Mouse (Mus musculus) lung, postnatal 10 days (tissue): ENCODE measurements around the gene Cfap43.

Experiments
- DNase-seq: peaks from one replicate; pipeline ENCODE4 v3.0.0; 2021

The Cfap43 gene

DNA sequence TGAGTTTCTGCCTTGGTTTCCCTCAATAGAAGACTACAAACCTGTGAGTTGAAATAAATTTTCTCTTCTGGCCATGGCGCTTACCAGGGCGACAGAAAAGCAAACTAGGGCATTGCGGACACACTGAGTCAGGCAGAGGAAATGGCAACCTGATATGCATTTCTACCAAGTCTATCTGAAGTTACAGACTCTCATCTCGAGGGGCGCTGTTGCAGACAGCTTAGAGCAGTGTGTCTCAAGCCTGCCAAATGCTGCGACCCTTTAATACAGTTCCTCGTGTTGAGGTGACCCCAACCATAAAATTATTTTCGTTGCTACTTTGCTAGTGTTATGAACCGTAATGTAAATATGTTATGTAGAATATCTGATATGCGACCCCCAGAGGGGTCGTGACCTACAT, 138.1 kb downstream of the Cfap43 start:
- DNase-seq: no peak

DNA sequence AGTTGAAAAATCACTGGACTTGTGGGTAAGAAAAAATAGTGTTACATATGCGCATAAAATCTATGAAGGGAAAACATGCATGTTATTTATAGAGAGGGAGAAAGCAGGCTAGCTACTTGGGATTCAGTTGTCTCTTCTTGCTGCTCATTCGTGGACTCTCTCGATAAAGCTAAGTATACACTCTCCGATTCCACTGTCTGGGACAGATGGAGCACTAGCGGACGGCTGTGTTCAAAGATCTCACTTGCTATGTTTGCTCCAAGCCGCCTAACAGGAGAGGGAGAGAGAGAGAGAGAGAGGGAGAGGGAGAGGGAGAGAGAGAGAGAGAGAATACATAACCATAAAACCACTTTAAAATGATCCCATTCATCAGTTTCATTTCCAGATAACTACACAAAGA, 138.9 kb downstream of the Cfap43 start:
- no peak for DNase-seq

DNA sequence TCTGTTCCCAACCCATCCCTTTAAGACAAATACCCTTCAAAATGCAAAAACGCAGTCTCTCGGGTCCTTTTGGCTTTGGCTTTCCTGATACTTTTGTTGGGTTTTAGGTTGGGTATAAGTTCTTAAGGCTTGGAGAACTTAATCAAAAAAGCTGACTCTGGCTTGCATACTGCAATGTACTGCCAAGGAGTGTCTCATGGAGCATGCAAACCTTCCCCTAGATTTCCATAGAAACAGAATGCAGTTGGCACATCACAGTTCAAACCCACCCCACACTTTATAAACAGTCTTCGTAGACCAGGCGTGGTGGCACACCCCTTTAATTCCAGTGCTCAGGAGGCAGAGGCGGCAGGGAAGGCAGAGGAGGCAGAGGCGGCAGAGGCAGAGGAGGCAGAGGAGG, 141.2 kb downstream of the Cfap43 start:
- DNase-seq: no peak

DNA sequence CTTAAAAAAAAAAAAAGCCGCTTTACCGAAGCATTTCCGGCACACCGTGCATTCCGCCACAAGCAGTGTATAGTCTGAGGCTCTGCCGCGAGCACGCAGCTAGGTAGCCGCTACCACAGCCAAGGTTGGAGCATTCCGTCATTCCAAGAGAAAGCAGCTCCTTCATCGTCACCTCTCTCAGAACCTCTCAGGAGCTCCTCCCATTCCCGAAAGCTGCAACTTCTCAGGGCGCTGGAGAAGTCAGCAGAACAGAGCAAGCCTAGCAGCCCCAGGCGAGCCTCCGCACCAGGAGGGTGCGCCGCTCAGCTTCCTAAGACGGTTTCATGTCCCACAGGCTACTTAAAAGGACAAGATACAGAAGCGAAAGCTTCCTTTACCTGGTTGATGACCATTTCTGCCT, 163.5 kb downstream of the Cfap43 start:
- DNase-seq: peak; percentile 58

DNA sequence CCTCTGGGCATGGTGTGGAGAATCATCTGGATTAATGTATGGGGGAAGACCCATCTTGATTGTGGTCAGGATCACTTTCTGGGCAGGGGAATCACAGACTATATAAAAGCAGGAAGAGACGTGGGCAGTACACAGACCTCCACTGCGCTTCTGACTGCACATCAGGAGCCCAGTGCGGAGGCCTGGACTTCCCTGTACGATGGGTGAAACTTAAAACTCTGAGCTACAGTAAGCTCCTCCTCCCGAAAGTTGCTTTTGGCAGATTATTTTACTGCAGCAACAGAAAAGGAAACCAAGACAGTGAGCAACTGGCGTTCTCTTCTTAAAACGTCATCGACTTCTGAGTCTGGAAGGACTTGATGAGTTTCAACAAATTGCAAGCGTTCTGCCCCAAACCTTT, 164.2 kb downstream of the Cfap43 start:
- peak; percentile 8 for DNase-seq

DNA sequence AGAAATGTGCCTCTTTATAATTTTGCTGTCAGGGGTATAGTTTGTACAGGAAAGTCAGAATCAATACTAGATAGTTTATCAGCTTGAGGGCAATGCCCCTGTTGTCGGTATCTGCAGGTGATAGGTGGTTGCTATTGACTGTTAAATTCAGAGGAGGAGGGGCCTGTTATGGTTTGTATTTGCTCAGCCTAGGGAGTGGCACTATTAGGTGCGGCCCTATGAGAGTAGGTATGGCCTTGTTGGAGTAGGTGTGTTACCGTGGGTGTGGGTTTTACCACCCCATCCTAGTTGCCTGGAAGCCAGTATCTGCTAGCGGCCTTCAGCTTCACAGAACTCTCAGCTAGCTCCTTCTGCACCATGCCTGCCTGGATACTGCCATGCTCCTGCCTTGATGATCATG, 165.2 kb downstream of the Cfap43 start:
- DNase-seq: no peak

DNA sequence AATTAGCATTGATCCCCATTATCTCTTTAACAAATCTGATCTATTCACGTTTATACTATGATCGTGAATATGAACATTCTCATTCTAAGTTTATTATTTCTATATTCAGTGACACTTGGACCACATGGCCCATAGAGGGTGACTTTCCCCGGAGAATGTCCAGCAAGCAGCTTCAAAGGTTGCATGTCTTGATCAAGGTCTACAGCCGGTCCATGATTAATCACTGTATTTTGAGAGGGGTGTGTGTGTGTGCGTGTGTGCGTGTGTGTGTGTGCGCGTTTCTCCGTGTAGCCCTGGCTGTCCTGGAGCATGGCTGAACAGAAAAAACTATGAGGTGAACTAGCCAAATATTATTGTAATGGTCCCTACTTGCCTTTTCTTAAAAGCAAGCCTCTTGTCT, 166.6 kb downstream of the Cfap43 start:
- no peak for DNase-seq

DNA sequence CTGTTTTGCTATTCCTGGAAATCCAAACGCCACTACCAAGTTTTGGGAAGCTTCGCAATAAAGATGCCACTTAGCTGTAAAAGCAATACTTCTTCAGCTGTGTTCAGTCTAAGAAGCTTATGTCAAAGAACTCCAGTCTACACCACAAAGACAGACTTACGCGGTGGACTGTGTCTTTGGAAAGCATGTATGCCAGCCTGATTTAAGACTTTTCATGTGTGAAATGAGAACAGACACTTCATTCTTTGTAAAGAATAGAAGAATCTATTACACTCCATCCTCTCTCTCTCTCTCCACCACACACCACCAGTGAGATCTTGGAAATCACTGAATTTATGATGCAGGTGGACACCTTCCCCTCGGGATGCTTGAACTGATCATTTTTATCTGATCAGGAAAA, 168.7 kb downstream of the Cfap43 start:
- DNase-seq: no peak

DNA sequence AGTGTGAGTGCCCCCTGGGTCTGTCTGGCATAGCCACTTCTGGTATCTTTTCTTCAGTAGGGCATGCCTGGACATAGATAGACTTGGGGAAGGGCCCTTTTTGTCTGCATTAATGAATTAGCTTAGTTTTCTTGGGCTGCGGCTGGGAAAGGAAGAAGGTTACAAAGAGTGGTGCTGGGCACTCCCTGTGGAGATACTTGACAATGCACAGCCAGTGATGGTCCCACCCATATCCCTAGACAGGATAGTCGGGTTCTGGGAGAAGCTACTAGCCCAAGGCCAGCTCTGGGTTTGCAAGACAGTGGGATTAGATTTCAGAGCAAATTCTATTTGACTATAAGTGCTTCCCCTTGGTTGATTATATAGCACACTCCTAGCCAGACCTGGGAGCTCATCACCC, 170.1 kb downstream of the Cfap43 start:
- DNase-seq: no peak

DNA sequence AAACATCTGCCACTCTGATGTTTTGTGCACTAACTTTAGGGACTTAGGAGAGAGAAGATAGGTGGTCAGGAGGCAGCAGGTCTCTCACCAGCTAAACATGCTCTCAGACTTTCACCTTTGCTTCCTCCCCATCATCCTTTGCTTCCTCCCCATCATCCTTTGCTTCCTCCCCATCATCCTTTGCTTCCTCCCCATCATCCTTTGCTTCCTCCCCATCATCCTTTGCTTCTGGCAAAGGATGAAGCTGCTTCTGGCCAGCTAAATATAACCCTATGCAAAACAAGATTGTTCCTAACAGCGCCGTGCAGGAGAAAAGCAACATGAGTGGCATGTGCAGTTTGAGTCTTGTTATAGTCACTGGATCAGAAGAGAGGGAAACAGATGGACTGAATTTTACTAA, 172.0 kb downstream of the Cfap43 start:
- DNase-seq: no peak

DNA sequence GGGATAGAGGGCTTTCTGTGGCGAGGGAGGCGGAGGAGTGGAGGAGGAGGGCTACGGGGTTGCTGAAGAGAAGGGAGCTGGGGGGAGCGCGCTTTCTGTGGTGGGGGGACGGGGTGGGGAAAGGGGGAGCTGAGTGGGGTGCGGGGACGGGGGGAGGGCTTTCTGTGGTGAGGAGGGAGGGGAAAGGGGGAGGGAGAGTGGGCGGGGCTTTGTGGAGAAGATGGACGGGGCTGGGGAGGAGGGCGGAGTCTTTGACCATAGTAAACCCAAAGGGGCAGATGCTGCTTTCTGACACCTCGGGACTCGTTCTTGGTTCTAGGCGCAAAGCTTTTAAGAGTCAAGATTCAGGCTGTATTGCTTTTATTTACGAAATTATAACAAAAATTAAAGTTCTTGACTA, 187.2 kb downstream of the Cfap43 start:
- peak; percentile 75 for DNase-seq

DNA sequence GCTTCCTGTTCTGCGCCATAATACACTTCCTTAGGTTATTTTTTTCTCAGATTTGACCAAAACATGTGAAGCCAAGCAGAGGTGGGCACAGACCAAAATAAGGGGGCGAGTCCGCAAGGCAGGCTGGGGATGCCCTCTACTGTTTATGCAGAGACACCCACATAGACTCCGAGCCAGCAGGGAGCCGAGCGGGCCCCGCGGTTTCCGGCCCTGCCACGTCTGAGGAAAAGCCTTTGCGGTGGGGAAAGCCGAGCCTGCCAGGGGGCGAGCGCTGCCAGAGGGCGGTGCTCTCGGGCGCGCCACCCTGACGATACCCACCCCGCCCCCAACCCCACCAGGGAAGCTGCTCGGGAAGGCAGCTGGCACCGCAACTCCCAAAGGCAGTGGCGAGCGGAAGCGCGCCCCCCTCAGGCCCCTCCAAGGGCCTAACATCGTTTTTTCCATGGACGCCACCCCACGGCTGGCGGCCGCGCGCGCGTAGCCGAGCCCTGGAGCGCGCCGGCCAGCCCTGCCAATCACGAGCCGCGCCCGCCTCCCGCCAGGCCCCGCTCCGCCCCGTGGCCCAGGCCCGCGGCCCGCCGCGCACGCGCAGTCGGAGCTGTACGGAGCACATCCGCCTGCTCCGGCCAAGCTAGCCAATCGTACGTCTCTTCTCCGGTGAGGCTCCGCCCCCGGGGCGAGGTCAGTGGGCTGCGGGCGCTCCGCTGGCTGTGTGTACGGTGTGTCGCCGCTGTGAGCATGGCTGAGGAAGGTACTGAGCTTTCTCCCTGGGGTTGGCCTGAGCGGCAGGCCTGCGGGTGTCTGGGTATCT, 187.8 kb downstream of the Cfap43 start, which contains the start of gene Sfr1:
TSS of gene Sfr1 (plus strand) at position 612 of the 811 bp plus-strand sequence.
- DNase-seq: peak; percentile 99

DNA sequence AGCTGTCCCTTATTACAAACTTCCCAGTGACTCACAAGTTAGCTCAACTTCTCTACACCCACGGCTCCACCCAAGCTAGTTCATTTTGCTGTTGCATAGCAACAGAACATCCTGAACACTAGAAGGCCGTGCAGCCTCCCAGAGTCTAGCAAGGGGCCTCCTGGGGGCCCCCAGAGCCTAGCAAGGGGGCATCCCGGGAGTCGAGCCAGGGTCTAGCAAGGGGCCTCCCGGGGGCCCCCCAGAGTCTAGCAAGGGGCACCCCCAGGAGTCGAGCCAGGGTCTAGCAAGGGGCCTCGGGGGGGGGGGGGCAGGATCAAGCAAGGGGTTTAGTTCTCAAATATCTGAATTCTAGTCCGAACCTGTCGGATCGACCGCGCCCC, 188.4 kb downstream of the Cfap43 start:
- peak; percentile 79 for DNase-seq

DNA sequence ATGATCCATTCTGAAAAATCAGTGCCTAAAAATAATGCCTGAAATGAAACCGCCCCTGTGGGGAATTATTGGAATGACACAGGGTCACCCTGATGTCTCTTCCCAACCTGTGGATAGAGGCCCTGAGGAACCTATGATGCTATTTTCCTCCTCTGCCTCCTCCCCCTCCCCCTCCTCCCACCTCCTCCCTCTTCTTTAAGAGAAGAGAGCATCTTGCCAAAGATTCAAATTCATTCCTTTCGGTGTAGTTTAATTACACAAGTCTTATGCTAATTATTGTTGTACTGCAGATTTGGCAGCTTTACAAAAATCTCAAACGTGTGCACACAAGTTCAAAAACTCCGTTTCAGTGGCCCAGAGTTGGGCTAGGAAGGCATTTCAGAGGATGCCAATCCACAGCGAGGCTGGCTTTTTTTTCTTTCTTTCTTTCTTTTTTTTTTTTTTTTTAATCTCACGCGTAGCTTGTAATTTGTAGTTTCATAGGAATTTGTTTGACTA, 193.4 kb downstream of the Cfap43 start:
- no peak for DNase-seq

DNA sequence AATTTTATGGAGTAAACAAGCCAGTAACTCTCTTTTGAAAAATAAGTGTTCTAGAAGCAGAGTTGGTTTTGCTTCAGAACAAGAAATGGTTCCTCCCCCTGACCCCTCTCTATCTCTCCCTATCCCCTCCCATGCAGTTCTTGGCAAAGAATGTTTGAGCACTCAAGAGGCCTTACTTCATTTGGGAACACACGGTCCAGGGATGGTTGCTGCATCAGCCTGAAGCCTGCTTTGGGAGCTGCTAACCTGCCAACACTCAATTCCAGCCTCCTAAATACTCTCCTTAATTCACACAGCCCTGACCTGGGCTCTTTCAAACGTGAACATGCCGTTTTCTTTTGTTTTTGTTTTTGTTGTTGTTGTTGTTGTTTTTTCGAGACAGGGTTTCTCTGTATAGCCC, 194.2 kb downstream of the Cfap43 start:
- DNase-seq: no peak

DNA sequence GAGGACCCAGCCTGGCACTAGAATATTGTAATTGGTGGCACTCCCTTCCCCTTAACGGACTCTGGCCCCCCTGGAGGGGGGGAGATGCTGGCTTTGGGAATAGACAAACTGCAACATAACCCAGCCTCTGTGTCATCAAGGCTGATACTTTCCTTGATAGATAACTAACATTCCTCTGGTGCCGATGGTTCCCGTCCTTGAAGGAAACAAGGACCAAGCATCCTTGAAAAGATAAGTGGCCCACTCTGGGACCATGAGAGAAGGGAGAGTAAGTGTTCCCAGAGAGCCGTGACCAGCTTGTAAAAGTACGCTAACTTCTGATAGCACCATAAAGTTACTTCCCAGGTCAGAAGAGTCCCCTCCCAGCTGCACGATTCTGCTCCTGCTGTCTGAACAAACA, 196.6 kb downstream of the Cfap43 start:
- no peak for DNase-seq

DNA sequence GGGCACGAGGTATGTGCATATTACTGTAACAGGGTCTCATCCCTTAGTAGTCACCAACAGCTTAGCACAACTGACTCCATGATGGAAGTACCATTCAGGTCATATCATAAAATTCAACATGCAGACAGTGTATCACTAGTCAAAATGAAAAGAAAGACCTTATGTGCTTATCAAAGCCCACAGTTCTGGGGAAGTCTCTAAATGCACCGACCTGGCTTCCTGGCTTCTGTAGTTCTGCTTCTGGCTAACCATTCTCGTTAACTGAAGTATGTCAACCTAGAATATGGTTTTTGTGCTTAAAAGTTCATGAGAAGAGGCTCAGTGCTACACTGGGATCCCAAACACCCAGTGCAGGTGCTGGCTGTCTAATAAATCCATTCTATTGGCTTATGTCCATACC, 199.9 kb downstream of the Cfap43 start:
- no peak for DNase-seq

DNA sequence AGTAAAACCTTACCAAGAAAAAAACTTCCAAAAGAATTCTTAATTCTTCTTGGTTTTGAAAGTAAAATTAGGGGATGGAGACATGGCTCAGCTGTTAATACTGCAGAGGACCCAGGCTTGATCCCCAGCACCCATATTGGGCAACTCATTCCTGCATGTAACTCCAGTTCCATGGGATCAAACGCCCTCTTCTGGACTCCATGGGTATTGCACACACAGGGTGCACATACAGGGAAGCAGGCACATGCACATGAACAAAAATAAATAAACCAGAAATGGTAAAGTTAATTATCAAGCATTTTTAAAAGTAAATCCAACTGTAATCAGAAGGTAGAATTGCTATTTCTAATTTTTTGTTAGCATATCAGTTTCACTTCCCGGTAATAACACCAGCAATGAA, 202.9 kb downstream of the Cfap43 start:
- DNase-seq: no peak

DNA sequence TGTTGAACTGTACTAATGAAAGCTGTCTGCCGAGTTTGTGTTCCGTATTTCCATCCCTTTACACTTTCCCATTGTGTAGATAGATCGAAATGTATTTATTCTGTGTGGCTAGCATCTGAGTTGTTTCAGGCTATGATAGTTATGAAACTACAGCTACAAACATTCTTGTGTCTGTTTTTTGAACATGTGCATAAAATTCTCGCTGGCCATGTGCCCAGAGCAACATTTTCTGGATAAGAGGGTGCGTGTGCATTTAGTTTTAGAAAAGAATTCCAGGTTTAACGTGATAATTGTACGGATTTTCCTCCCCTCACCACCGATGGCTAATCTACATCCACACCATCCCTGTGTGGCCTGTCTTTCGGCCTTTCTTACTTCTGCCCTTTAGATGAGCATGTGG, 205.6 kb downstream of the Cfap43 start:
- no peak for DNase-seq

DNA sequence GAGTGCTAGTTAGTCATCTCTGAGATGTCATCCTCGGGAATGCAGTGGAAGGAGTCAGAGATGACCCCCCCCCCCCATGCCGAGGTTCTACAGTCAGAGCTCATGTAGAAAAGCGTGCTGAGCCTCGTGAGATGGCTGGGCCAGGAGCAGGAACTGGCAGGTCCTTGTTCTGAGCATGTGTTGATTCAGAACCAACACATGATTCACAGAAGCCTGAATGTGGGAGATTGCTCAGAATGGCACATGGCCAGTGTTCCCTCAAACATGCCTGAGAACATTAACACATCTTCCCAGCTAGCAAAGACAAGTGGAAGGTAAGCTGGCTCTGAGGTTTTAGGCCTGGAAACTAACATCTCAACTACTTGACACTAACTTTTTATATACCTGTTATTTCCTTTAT, 208.7 kb downstream of the Cfap43 start:
- DNase-seq: no peak

DNA sequence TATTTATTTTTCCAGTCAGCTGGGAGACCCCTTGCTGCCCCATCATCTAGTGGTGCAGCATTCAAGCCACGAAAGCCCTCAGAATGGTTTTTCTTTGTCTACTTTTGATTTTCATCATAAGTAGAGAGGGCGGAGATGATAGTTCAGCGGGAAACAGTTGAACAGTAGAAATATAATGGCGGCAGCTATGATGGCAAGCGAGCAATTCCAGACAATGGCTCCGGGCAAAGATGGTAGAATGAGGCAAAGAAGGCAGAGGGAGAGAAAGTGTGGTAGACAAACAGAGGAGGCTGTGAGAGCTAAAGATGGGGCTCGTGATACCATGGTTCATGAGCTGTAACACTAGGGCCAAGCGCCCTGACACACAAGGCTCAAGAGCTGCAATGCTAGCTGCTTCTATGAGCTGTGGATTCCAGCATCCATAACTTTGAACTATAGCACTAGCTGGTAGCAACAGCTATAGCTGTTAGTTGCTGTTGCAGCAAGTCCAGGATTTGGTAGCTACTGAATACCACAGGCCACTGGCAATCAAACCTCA, 213.2 kb downstream of the Cfap43 start:
- DNase-seq: no peak

DNA sequence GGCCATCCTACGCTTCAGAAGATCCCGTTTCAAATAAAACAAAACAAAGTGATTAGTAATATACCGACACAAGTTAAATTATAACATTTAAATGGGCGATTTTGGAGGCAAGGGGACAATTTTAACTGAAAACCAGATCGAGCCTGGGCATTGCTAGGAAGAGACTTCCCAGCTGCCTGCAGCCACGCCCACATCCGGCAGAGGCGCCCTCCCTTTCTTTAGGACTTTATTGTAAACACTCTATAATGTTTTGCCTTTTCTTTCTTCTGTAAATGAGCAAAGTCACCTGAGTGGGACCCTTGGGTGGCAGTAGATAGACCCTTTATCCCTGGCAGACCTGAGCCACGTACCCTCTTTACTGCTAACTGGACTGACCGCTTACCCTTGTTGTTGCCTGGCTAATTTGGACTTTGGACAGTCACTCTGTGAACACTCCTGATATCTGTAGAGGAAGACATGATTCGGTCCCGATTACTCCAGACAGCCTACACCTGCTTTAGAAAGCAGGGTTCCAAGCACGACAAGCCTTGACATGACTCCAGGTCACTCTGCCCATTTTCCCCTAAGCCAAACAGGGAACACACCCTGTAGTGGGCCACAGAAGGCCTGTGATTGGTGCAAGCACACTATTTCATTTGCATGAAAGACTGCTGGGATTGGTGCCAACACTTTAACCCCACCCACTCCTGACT, 213.9 kb downstream of the Cfap43 start:
- DNase-seq: no peak

DNA sequence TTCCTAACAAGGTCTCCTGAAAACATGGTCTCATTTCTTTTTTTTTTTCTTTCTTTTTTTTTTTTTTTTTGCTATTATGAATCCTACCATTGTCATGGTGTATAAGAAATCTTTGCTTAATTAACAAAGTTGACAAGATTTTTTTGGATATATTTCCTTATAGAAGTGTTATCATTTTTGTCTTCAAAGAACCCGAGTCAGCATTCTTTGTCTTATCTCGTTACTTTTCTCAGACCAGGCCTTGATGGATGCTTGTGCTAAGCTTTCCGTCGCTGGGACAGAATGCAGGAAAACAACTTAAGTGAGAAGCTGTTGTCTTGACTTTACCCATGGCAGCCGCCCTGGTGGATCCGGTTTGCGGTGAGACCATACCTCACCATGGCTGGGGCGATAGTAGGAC, 218.6 kb downstream of the Cfap43 start:
- no peak for DNase-seq

DNA sequence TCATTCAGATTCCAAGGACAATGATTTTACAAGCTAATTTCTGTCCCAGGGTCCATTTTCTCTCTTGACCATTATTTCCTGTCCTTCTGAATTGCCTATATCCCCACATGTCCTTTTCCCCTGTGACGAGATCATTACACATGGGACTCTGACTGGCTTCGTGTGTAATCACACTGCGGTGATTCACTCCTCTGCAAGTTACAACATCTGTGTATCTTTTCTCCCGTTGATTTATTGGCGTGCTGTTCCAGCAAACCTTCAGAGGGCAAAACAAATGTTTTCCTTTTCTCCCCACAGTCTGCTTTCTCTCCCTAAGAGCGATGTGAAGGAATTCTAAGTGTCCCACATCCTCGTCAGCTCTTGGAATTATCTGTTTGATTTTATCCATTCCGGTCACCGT, 219.3 kb downstream of the Cfap43 start:
- no peak for DNase-seq
